Mouse (Mus musculus) embryonic fibroblast, embryonic 13.5 days (primary cell): ENCODE results near the gene Pard3. TPM values are rescaled to one million over a fixed set of nuclear protein-coding genes. Genes with fewer than 3 reads are reported as not detected.

Experiments
- H3K27ac ChIP-seq: 2 replicates; pipeline ENCODE4 v1.5.1; 2012; ENCODE audit warnings: low read length, control low read depth, inconsistent platforms; ENCODE audit not compliant: insufficient read depth
- H3K4me1 ChIP-seq: 2 replicates; pipeline ENCODE4 v1.6.1; 2011; ENCODE audit warnings: low read length; ENCODE audit not compliant: control insufficient read depth, insufficient read depth
- H3K4me3 ChIP-seq: 2 replicates; pipeline ENCODE4 v1.5.1; 2011; ENCODE audit warnings: mild to moderate bottlenecking, control low read depth, low read length; ENCODE audit not compliant: insufficient read depth
- CTCF ChIP-seq: IDR thresholded peaks from 2 replicates; pipeline ENCODE4 v1.5.1; 2011; ENCODE audit warnings: mild to moderate bottlenecking, control low read depth, low read length, moderate library complexity, borderline replicate concordance; ENCODE audit not compliant: insufficient read depth
- POLR2A ChIP-seq: IDR thresholded peaks from 2 replicates; pipeline ENCODE4 v1.6.1; 2011; ENCODE audit warnings: low read depth, mild to moderate bottlenecking, control low read depth, low read length, moderate library complexity
- polyA plus RNA-seq: library from polyadenylated mRNA; stranded (reverse); fragments of >200 nt; gene quantifications from 2 replicates; pipeline ENCODE4 v1.2.4, GENCODE M21; 2011; ENCODE audit warnings: low read depth; ENCODE audit not compliant: missing spikeins, insufficient read length

Pard3 gene
- polyA plus RNA-seq, 1 experiment, result 34.4 TPM

DNA sequence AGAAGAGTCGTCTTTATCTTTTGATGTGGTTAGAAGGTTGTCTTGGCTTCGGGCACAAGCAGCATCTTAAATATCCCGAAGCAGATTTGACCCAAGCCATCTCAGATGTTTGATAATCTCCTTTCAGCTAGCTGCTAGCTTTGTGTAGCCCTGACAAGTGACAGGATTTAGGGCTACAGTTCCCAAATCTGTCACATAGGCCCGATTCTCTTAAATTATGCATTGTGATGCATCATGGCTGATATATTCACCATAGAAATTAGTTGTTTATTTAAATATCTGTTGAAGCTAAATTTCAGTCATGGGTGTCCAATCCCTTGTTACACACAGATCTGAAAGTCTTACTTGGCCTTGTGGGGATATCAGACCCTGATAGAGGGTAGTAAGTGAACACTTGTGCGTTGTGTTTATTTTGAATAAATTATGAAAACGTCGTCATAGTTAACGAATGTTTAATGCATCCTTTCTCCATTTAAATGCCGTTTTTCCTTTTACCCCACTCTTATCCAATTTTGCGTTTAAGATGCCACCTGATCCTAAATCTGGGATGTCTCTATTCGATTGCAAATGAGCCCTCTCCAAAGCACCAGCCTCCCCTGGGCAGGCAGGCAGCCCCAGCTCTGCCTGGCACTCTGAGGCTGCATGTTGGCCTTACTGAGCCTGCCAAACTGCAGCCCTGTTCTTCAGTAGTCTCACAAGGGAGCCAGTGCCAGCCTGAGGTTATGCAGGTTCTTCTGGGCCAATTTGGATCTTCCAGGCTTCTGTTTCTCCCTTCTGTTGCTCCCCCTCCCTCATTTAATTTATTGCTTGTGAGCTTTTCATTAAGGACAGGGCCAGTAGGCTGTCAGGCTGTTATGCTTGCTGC lies 315.5 kb downstream of the Pard3 start:
- Histone ChIP-seq H3K4me3 (no peak overlapping the region), H3K27ac (no peak overlapping the region), H3K4me1 (no peaks in the 10 kb centered on the region)
- TF ChIP-seq POLR2A (no peak), CTCF (no peak)

DNA sequence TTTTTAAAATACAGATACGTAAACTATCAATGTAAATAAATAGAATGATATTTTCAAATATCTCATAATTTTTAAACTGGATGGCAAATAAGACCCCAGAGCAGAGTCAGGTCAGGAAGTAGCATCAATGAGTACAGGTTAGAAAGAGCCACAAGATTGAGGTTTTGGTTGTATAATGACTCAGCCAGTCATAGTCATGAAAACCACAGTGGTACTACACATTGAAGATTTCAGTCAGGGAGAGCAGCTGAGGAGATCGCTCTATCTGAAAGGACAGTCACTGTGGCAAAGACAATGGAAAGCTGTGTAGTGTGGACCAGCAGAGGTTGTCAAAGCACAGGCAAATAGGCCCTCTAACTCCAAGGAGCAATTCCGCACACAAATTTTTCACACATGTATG lies 317.6 kb downstream of the Pard3 start:
- Histone ChIP-seq H3K27ac (no peak overlapping the region), H3K4me3 (no peak overlapping the region), H3K4me1 (no peaks in the 10 kb centered on the region)
- TF ChIP-seq POLR2A (no peak), CTCF (no peak)

DNA sequence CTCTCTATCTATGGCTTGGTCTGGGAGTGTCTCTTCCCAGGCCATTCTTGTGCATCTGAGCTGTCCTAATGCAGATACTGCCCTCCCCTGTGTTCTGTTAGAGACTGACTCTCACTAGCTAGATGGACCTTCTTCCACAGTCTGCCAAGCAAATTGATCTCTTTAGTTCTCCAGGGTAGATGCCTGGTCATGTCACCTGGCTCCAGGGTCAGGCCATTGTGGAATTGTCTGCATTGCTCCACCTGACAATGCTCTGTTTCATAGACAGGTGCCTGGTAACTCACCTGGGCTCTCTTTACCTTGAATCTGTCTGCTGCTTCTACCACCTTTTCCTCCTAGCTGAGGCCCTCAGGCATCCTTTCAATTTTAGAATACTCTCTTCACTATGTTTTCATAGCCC lies 329.0 kb downstream of the Pard3 start:
- no peak overlapping the region for H3K27ac ChIP-seq
- no peak overlapping the region for H3K4me3 ChIP-seq
- H3K4me1 ChIP-seq, result no peaks in the 10 kb centered on the region
- TF ChIP-seq POLR2A, result no peak
- TF ChIP-seq CTCF, result no peak

DNA sequence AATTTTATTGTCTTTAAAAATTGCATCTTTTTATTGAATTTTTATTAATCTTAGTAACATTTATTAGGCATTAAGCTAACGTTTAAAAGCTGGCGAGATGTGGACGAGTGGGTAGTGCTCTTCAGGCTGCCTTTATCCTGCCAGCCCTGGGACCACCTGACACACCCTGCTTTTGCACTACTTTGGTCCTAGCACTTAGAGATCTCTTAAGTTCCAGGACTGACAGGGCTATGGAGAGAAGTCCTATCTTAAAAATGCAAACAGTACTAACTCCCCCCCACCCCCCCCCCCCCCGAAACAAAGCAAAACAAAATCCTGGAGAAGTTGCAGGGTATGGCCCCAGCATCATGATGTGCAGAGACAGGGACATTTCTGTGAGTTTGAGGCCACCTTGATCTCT lies 331.8 kb downstream of the Pard3 start:
- H3K4me1 ChIP-seq, result no peaks in the 10 kb centered on the region
- H3K27ac ChIP-seq, result no peak overlapping the region
- no peak overlapping the region for H3K4me3 ChIP-seq
- TF ChIP-seq POLR2A (no peak), CTCF (no peak)

DNA sequence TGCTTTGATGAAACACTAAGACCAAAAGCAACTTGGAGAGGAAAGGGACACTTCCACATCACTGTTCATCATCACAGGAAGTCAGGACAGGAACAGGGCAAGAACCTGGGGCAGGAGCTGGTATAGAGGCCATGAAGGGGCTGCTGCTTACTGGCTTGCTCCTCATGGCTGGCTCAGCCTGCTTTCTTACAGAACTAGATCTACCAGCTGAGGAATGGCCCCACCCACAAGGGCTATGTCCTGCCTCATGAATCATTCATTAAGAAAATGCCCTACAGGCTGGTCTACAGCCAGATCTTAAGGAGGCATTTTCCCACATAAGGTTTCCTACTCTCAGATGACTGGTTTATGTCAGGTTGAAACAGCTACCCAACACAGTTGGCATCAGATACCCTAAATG lies 342.1 kb downstream of the Pard3 start:
- TF ChIP-seq CTCF (no peak), POLR2A (no peak)
- Histone ChIP-seq H3K4me1 (peaks cover 7% of the 10 kb centered on the region; the same call in 1 of the 2 replicates), H3K27ac (no peak overlapping the region), H3K4me3 (no peak overlapping the region)

DNA sequence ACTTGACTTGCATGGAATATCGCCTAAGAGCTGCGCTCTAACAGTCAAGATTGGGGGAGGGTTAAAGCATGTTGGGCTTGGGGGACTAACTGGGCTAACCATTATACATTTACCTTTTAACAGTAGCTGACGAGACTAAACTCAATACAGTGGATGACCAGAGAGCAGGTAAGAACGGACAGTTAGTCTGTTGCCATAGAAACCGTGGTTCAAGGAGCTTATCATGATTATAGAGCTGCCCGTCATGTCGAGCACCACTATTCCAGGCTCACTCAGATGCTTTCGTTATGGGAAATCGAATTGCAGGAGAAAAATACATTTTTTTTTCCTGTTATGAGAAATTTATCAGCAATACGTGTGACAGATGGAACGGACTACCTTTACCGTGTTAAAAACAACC lies 346.9 kb downstream of the Pard3 start:
- H3K4me1 ChIP-seq, result 0 out of 2 replicates have a peak, but pooled peaks cover 4% of the 10 kb centered on the region
- TF ChIP-seq POLR2A (no peak), CTCF (no peak)
- no peak overlapping the region for H3K27ac ChIP-seq
- no peak overlapping the region for H3K4me3 ChIP-seq

DNA sequence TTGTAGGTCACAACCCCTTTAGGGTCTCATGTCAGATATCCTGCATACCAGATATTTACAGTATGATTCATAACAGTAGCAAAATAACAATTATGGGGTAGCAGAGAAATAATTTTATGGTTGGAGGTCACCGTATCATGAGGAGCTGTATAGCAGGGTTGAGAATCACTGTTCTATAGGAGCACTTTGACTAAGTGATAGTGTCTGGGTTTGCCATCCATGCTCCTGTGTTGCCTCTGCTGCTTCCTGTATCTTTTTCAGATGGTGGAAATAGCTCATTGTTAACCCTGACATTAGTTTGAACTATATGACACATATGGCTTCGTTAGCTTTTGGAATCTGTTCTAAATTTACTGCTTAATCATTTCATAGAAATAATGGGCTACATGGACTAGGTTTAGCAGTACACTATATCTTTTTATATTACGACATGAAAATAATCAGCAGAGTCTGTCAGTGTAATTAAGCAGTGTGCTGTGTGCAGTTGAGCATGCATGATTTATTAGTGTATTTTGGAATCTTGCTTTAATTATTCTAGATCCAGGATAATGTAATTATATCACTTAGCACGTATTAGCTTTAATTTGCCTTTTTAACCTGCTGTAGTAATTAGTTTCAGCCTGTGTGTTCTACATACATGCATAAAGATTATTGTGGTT lies 347.6 kb downstream of the Pard3 start:
- H3K4me1 ChIP-seq, result no peaks in the 10 kb centered on the region
- H3K27ac ChIP-seq, result no peak overlapping the region
- H3K4me3 ChIP-seq, result no peak overlapping the region
- TF ChIP-seq CTCF (no peak), POLR2A (no peak)

DNA sequence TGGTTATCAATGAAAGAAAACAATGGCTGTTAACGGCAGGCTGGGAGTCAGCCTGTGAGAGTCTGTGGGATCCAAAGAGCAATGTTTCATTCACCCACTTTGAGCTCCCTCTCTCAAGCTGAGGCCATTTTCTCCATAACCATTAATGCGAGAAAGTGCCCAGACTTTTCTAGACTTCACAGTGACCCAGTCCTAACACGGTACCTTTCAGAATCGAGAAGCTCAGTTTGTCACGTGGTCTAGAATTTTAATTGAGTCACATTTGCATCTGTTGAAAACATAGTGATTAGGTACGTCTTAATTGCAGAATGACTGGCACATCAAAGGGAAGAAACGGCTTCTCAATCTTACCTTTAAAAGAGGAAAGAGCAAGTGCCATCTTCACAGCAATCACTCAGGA lies 359.3 kb downstream of the Pard3 start:
- no peaks in the 10 kb centered on the region for H3K4me1 ChIP-seq
- no peak overlapping the region for H3K4me3 ChIP-seq
- H3K27ac ChIP-seq, result no peak overlapping the region
- no peak for TF ChIP-seq POLR2A
- no peak for TF ChIP-seq CTCF

DNA sequence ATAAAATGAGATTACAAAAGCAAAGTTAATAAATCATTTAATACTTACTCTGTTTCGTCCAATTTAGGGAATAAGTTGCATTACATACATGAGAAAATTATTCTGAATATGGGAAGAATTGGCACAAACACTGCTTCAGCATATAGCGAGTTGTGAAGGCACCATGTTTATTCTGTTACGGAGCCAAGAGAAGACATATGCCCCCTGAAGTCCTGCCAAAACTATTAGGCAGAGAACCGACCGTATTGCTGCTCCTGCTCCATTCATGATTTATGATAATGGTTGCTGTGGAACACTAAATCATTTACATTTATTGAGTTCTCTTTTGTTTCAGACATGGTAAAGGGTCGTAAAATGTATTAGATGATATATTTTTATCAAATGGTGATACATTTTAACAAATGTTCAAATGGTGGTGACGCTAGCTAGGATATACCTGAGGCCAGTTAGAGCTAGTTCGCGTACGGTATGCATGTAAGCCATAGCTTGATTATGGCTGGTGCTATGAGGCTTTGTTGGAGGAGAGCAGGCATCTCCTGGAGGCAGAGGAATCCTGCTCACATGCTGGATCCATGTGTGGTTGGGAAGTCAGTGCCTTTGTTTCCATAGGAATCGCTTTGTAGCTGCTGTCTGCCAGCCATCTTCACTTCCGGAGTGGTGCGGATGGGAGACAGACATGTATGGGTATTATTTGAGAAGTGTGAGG lies 360.7 kb downstream of the Pard3 start:
- TF ChIP-seq CTCF (no peak), POLR2A (no peak)
- Histone ChIP-seq H3K4me1 (no peaks in the 10 kb centered on the region), H3K4me3 (no peak overlapping the region), H3K27ac (no peak overlapping the region)
